Mouse (Mus musculus): ENCODE data around the gene Zfp14. TPM values are rescaled to one million over a fixed set of nuclear protein-coding genes. Genes with fewer than 3 reads are reported as not detected.

The Zfp14 gene
- total RNA-seq, 2 experiments from 2014 or later: 9.2 to 10.3 TPM

Small RNAs within 50 kb of the gene (microRNA-seq; reads per million reads assigned to microRNA genes)
- gene Gm23368: 0 reads per million in 2 experiments

Other genes starting within 250 kb of the Zfp14 start
- gene Zfp790, start 235.3 kb downstream of the Zfp14 start, total RNA-seq (2021): 10 to 100 TPM; 21.0 to 22.0 TPM
- gene Zfp940, start 197.7 kb downstream of the Zfp14 start, total RNA-seq (2021): 10 to 100 TPM; 14.3 to 17.0 TPM
- 10 to 100 TPM; 14.0 to 14.2 TPM for gene Zfp420, start 191.4 kb downstream of the Zfp14 start, total RNA-seq (2021)
- gene Zfp27, start 144.8 kb downstream of the Zfp14 start, total RNA-seq (2021): 10 to 100 TPM; 19.5 to 20.1 TPM
- gene Zfp383, start 143.2 kb downstream of the Zfp14 start, total RNA-seq (2021): 1 to 10 TPM; 8.4 to 8.7 TPM
- 10 to 100 TPM; 15.1 to 16.7 TPM for gene Zfp74, start 97.3 kb downstream of the Zfp14 start, total RNA-seq (2021)
- 1 to 10 TPM; 2.5 to 3.5 TPM for gene Zfp568, start 67.4 kb downstream of the Zfp14 start, total RNA-seq (2021)
- gene Zfp82, start 21.5 kb upstream of the Zfp14 start, total RNA-seq (2021): 1 to 10 TPM; 1.9 to 5.0 TPM
- 1 to 10 TPM in 1 of 2 experiments, not detected in 1; 2.0 TPM for gene Gm26920, start 39.0 kb upstream of the Zfp14 start, total RNA-seq (2021)
- gene Zfp566, start 39.1 kb upstream of the Zfp14 start, total RNA-seq (2021): 1 to 10 TPM; 5.3 to 7.1 TPM
- 10 to 100 TPM; 64.8 to 89.9 TPM for gene Zfp260, start 43.4 kb upstream of the Zfp14 start, total RNA-seq (2021)
- gene Zfp382, start 70.6 kb upstream of the Zfp14 start, total RNA-seq (2021): 10 to 100 TPM; 30.4 to 31.5 TPM
- 10 to 100 TPM; 49.2 to 50.2 TPM for gene Zfp146, start 118.4 kb upstream of the Zfp14 start, total RNA-seq (2021)
- gene Cox7a1, start 132.8 kb upstream of the Zfp14 start, total RNA-seq (2021): 1 to 10 TPM; 2.8 to 5.0 TPM
- gene Capns1, start 147.4 kb upstream of the Zfp14 start, total RNA-seq (2021): 100 to 1,000 TPM; 206 to 218 TPM
- gene Polr2i, start 180.6 kb upstream of the Zfp14 start, total RNA-seq (2021): 10 to 100 TPM; 60.0 to 64.5 TPM
- gene Tbcb, start 180.9 kb upstream of the Zfp14 start, total RNA-seq (2021): 100 to 1,000 TPM; 115 to 136 TPM
- not detected for gene Ovol3, start 184.3 kb upstream of the Zfp14 start, total RNA-seq (2021)
- gene Thap8, start 228.7 kb upstream of the Zfp14 start, total RNA-seq (2021): under 1 TPM; 0.22 to 0.73 TPM
- 1 to 10 TPM; 1.4 to 1.7 TPM for gene Wdr62, start 229.0 kb upstream of the Zfp14 start, total RNA-seq (2021)
- gene Clip3, start 240.3 kb upstream of the Zfp14 start, total RNA-seq (2021): 100 to 1,000 TPM; 437 to 515 TPM

Measured in layer of hippocampus, postnatal 25 days (tissue).